32 mouse cellular contexts compared by ENCODE assay signal in the genomic region with DNA sequence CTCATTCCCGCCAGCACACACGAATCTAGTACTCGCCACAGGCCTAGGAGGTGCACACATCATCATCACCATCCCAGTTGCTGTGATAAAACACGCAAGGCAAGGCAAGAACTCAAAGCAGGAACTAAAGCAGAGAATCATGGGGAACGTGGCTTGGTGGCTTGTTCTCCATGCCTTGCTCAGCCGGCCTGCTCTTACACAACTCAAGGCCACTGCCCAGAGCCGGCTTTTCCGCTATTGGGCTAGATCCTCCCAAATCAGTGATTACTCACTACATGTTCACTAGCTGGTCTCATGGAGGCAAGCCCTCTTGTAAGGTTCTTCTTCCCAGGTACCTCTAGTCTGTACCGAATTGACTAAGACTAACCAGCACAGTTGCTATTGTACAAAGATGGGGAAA. TPM values are rescaled to one million over a fixed set of nuclear protein-coding genes. Genes with fewer than 3 reads are reported as not detected.
DNase-seq lines count a peak whose midpoint lies in the region; ATAC-seq and TF ChIP-seq lines count a peak whose summit lies in the region.
"Had no signal": no experiment of that assay in that cellular context is flagged by ENCODE, and none has a peak within 500 bp of the region (broad histone marks: within the 10 kb centered on the region; RNA-seq: fewer than 3 reads in every experiment).

No protein-coding gene starts in this region.

- H3K4me3 ChIP-seq in midbrain, postnatal 0 days (ENCODE audit: low read depth, low read length), result no peak overlapping the region
- H3K4me3 ChIP-seq: forebrain, embryonic 10.5 days; forebrain, embryonic 13.5 days; heart, embryonic 12.5 days; heart, embryonic 15.5 days; hindbrain, embryonic 10.5 days; hindbrain, embryonic 13.5 days; intestine, embryonic 15.5 days had no signal

- no peak overlapping the region for H3K4me2 ChIP-seq in midbrain, postnatal 0 days (ENCODE audit: low read depth, low read length, poor library complexity, severe bottlenecking)
- H3K4me2 ChIP-seq: forebrain, embryonic 13.5 days; heart, embryonic 12.5 days; heart, embryonic 15.5 days; hindbrain, embryonic 13.5 days; intestine, embryonic 15.5 days had no signal

- no peak for TF ChIP-seq CTCF in midbrain, postnatal 0 days (IDR thresholded peaks at IDR 0.05)

- no peak overlapping the region for H3K9ac ChIP-seq in midbrain, postnatal 0 days (replicated peaks; ENCODE audit: low read length, poor library complexity, severe bottlenecking)
- H3K9ac ChIP-seq: forebrain, embryonic 13.5 days; heart, embryonic 12.5 days; heart, embryonic 15.5 days; hindbrain, embryonic 13.5 days; intestine, embryonic 15.5 days had no signal

- DNase-seq in adrenal gland, adult 2 months, result peak; percentile 60
- no peak for DNase-seq in adrenal gland, adult 18-20 months (ENCODE audit: low spot score in 2 of 2)
- DNase-seq in adrenal gland, postnatal 14 days, result peak; percentile 53
- DNase-seq in kidney, adult 11 months, result no peak
- DNase-seq in midbrain, postnatal 0 days (ENCODE audit: low spot score), result no peak
- DNase-seq: cerebellum, adult 11 months; cerebellum, adult 2 months; cerebellum, postnatal 10 days; cerebellum, postnatal 36 days; embryo, embryonic 11 days; gastrocnemius, postnatal 10 days; gastrocnemius, postnatal 36 days; heart, adult 11 months; heart, postnatal 10 days; heart, postnatal 36 days; kidney, adult 18-20 months; kidney, adult 9 months had no signal

- no peaks in the 10 kb centered on the region for H3K27me3 ChIP-seq in midbrain, postnatal 0 days (ENCODE audit: insufficient read depth, low read length)
- H3K27me3 ChIP-seq: intestine, embryonic 15.5 days had no signal

- WGBS in midbrain, postnatal 0 days, result 90% methylated on average over 9 of the region's 9 CpGs

- no peaks in the 10 kb centered on the region for H3K4me1 ChIP-seq in midbrain, postnatal 0 days (ENCODE audit: insufficient read depth, low read length)
- H3K4me1 ChIP-seq: forebrain, embryonic 10.5 days; forebrain, embryonic 13.5 days; heart, embryonic 12.5 days; heart, embryonic 15.5 days; hindbrain, embryonic 13.5 days; intestine, embryonic 15.5 days had no signal

- peak; percentile 50 for ATAC-seq in granulocyte monocyte progenitor cell, adult 5-6 weeks (replicated peaks; ENCODE audit: poor library complexity, severe bottlenecking)
- no peak for ATAC-seq in midbrain, postnatal 0 days (ENCODE audit: low FRiP score)
- ATAC-seq: CD4-positive, CD25-positive, alpha-beta regulatory T cell, adult 4 months; forebrain, embryonic 13.5 days; forebrain, embryonic 16.5 days; hindbrain, embryonic 16.5 days; intestine, embryonic 15.5 days had no signal

- H3K36me3 ChIP-seq in midbrain, postnatal 0 days (ENCODE audit: insufficient read depth, low read length), result peaks cover 2% of the 10 kb centered on the region; the same call in 1 of the 2 replicates
- H3K36me3 ChIP-seq: heart, embryonic 15.5 days; intestine, embryonic 15.5 days had no signal

- no peaks in the 10 kb centered on the region for H3K9me3 ChIP-seq in midbrain, postnatal 0 days (ENCODE audit: low read length)
- H3K9me3 ChIP-seq: forebrain, embryonic 10.5 days; forebrain, embryonic 13.5 days; heart, embryonic 12.5 days; heart, embryonic 15.5 days; hindbrain, embryonic 10.5 days; hindbrain, embryonic 13.5 days; intestine, embryonic 15.5 days had no signal

- no peak overlapping the region for H3K27ac ChIP-seq in midbrain, postnatal 0 days (ENCODE audit: low read depth, low read length)
- H3K27ac ChIP-seq: forebrain, embryonic 10.5 days; forebrain, embryonic 13.5 days; heart, embryonic 15.5 days; hindbrain, embryonic 10.5 days; hindbrain, embryonic 13.5 days; intestine, embryonic 15.5 days had no signal

RNA-seq across cellular contexts. Expression of gene Prrxl1, which starts 15.5 kb away (rescaled TPM):
- total RNA-seq in adrenal gland, adult 2 months (2021), result 1 to 10 TPM in 1 of 2 experiments, under 1 TPM in 1; 0.81 to 3.1 TPM
- 0.46 and 1.6 TPM in 2 replicates for polyA plus RNA-seq in adrenal gland, adult 2 months (2012; rRNA removed)
- total RNA-seq in adrenal gland, adult 18-20 months (2021), result 1 to 10 TPM; 1.2 to 1.9 TPM
- total RNA-seq in adrenal gland, postnatal 14 days (2021), result 0.67 and 0.75 TPM in 2 replicates
- not detected in 2 replicates for total RNA-seq in granulocyte monocyte progenitor cell, adult 5-6 weeks (2014; fragmentation: Nextera tagmentation)
- total RNA-seq in granulocyte monocyte progenitor cell, adult 5-6 weeks (2017), result not detected in 2 replicates
- total RNA-seq in midbrain, postnatal 0 days (2014; rRNA removed), result 1.8 and 3.8 TPM in 2 replicates
- polyA plus RNA-seq in midbrain, postnatal 0 days (2015; fragmentation: Nextera tagmentation; extraction: Ambion mirVana), result 0.60 and 0.79 TPM in 2 replicates
- total RNA-seq: gastrocnemius, adult 18-20 months; gastrocnemius, postnatal 10 days; gastrocnemius, postnatal 36 days; heart, adult 8-10 months; heart, postnatal 10 days; heart, postnatal 36 days; MEL had no signal
- polyA plus RNA-seq: C2C12; CD4-positive, CD25-positive, alpha-beta regulatory T cell, adult 4 months; forebrain, embryonic 10.5 days; forebrain, embryonic 16.5 days; heart, embryonic 12.5 days had no signal

Comparison
In these comparisons a context has a peak if more than half of its experiments do, and no peak if none do; other contexts are left out.
1. DNase-seq: peak in adrenal gland, adult 2 months (single experiment) and adrenal gland, postnatal 14 days (single experiment); none in adrenal gland, adult 18-20 months (0 of 2), kidney, adult 11 months (single experiment) and midbrain, postnatal 0 days (single experiment).